Mouse (Mus musculus) neural tube, embryonic 14.5 days (tissue): ENCODE measurements at regions not wholly inside any gene's neighbourhood (a gene's known extent, or its start where the extent isn't known, plus 50 kb on each side); places are given as distances from the start of the nearest gene placed in this dataset.

Experiments used
- ATAC-seq: fragments of 200-750 bp; cut with Nextera tagmentation; 2 replicates; pipeline ENCODE4 v1.8.0; 2017; ENCODE audit warnings: low read depth, mild to moderate bottlenecking, moderate TSS enrichment, moderate library complexity
- H3K27ac ChIP-seq: fragments of 300-500 bp; sonication (generic); 2 replicates; pipeline ENCODE4 v1.5.1; 2014; ENCODE audit warnings: low read depth, mild to moderate bottlenecking, control low read depth, low read length, moderate library complexity, mixed read lengths
- H3K27me3 ChIP-seq: fragments of 300-500 bp; sonication (generic); 2 replicates; pipeline ENCODE4 v1.6.1; 2014; ENCODE audit warnings: low read length; ENCODE audit not compliant: control insufficient read depth, insufficient read depth
- H3K36me3 ChIP-seq: fragments of 300-500 bp; sonication (generic); 2 replicates; pipeline ENCODE4 v1.6.1; 2014; ENCODE audit warnings: low read length, mixed read lengths; ENCODE audit not compliant: control insufficient read depth, insufficient read depth
- H3K4me1 ChIP-seq: fragments of 300-500 bp; sonication (generic); 2 replicates; pipeline ENCODE4 v1.6.1; 2014; ENCODE audit warnings: low read length; ENCODE audit not compliant: control insufficient read depth, insufficient read depth
- H3K4me2 ChIP-seq: fragments of 300-500 bp; sonication (generic); 2 replicates; pipeline ENCODE4 v1.6.1; 2014; ENCODE audit warnings: mild to moderate bottlenecking, low read depth, low read length, control low read depth
- H3K4me3 ChIP-seq: fragments of 300-500 bp; sonication (generic); 2 replicates; pipeline ENCODE4 v1.5.1; 2014; ENCODE audit warnings: low read depth, low read length, control low read depth, mixed read lengths
- H3K9ac ChIP-seq: fragments of 300-500 bp; sonication (generic); replicated peaks from 2 replicates; pipeline ENCODE4 v1.6.1; 2014; ENCODE audit warnings: low read depth, mild to moderate bottlenecking, control low read depth, low read length, mixed read lengths
- H3K9me3 ChIP-seq: fragments of 300-500 bp; sonication (generic); 2 replicates; pipeline ENCODE4 v1.6.1; 2016; ENCODE audit warnings: low read length; ENCODE audit not compliant: control insufficient read depth
- WGBS: fragments of 180-500 bp; shearing (Covaris S2); extraction: QIAGEN DNeasy Blood & Tissue Kit; methylation state at CpG from one replicate; pipeline ENCODE4 v1.1.7; 2014; 5-methylcytosine and 5-hydroxymethylcytosine counted together

- no peaks in the 10 kb centered on the region for H3K27me3 ChIP-seq
- ATAC-seq = no peak
- WGBS = 85% methylated on average over 5 of the region's 5 CpGs
- no peaks in the 10 kb centered on the region for H3K4me1 ChIP-seq
- no peak overlapping the region for H3K9ac ChIP-seq
- H3K4me3 ChIP-seq = no peak overlapping the region
- no peaks in the 10 kb centered on the region for H3K9me3 ChIP-seq
- H3K27ac ChIP-seq = no peak overlapping the region
- no peak overlapping the region for H3K4me2 ChIP-seq
- no peaks in the 10 kb centered on the region for H3K36me3 ChIP-seq
Measured at GRCm38 (mm10) chr15:11774717-11775116, 132.4 kb downstream of the Npr3 start.

- WGBS = 97% methylated on average over 1 of the region's 1 CpGs
- H3K4me3 ChIP-seq = no peak overlapping the region
- H3K4me2 ChIP-seq = no peak overlapping the region
- no peak for ATAC-seq
- H3K9me3 ChIP-seq = no peaks in the 10 kb centered on the region
- H3K27me3 ChIP-seq = no peaks in the 10 kb centered on the region
- no peak overlapping the region for H3K27ac ChIP-seq
- no peaks in the 10 kb centered on the region for H3K4me1 ChIP-seq
- H3K36me3 ChIP-seq = no peaks in the 10 kb centered on the region
- H3K9ac ChIP-seq = no peak overlapping the region
Measured at GRCm38 (mm10) chr15:11770596-11770995, 136.5 kb downstream of the Npr3 start.

GRCm38 (mm10) chr15:11757963-11758362, 149.1 kb downstream of the Npr3 start:
- no peaks in the 10 kb centered on the region for H3K4me1 ChIP-seq
- WGBS = 90% methylated on average over 1 of the region's 1 CpGs

GRCm38 (mm10) chr15:11756786-11757185, 150.3 kb downstream of the Npr3 start:
- Histone ChIP-seq H3K36me3 (no peaks in the 10 kb centered on the region), H3K9ac (no peak overlapping the region), H3K4me1 (no peaks in the 10 kb centered on the region), H3K9me3 (no peaks in the 10 kb centered on the region), H3K4me3 (no peak overlapping the region), H3K27ac (no peak overlapping the region), H3K27me3 (no peaks in the 10 kb centered on the region), H3K4me2 (no peak overlapping the region)
- no peak for ATAC-seq
- 65% methylated on average over 7 of the region's 7 CpGs for WGBS

More at GRCm38 (mm10) chr15:11757963-11758362, 149.1 kb downstream of the Npr3 start:
- H3K9ac ChIP-seq = no peak overlapping the region
- no peak for ATAC-seq
- no peaks in the 10 kb centered on the region for H3K27me3 ChIP-seq
- no peak overlapping the region for H3K27ac ChIP-seq
- no peaks in the 10 kb centered on the region for H3K36me3 ChIP-seq
- no peaks in the 10 kb centered on the region for H3K9me3 ChIP-seq
- no peak overlapping the region for H3K4me3 ChIP-seq
- H3K4me2 ChIP-seq = no peak overlapping the region

DNA sequence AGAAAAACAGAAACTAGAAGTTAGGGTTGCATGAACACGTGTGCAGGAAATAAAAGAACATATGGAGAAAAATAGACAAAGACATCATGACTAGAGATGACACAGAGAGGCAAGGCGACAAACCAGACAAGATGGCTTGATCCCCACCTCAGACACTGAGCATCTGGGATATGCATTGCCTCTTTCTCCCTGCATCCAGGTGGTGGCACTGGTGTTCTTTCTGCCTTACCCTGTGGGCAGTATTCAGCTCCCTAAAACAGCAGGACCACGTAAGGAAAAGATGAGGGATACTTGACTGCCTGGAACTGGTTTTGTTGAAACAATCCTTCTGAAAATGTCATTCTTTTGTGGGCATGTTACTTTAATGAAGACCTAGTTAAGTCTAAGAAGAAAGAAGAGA, 153.9 kb downstream of the Npr3 start:
- no peak overlapping the region for H3K9ac ChIP-seq
- ATAC-seq = peak; percentile 81; the same call in 1 of the 2 replicates
- H3K4me1 ChIP-seq = no peaks in the 10 kb centered on the region
- no peak overlapping the region for H3K4me2 ChIP-seq
- no peak overlapping the region for H3K27ac ChIP-seq
- no peaks in the 10 kb centered on the region for H3K9me3 ChIP-seq
- H3K4me3 ChIP-seq = no peak overlapping the region
- H3K36me3 ChIP-seq = no peaks in the 10 kb centered on the region
- no peaks in the 10 kb centered on the region for H3K27me3 ChIP-seq
- 18% methylated on average over 3 of the region's 3 CpGs for WGBS

- Histone ChIP-seq H3K9me3 (no peaks in the 10 kb centered on the region), H3K4me3 (no peak overlapping the region), H3K9ac (no peak overlapping the region), H3K4me2 (no peak overlapping the region), H3K27me3 (no peaks in the 10 kb centered on the region), H3K4me1 (no peaks in the 10 kb centered on the region), H3K27ac (no peak overlapping the region), H3K36me3 (no peaks in the 10 kb centered on the region)
- ATAC-seq = no peak
- WGBS = 84% methylated on average over 5 of the region's 5 CpGs
Measured at GRCm38 (mm10) chr15:11750893-11751292, 156.2 kb downstream of the Npr3 start.

GRCm38 (mm10) chr15:11749509-11749908, 157.6 kb downstream of the Npr3 start:
- H3K27me3 ChIP-seq = no peaks in the 10 kb centered on the region
- H3K4me1 ChIP-seq = no peaks in the 10 kb centered on the region
- H3K27ac ChIP-seq = no peak overlapping the region
- H3K9ac ChIP-seq = no peak overlapping the region
- H3K4me3 ChIP-seq = no peak overlapping the region
- H3K9me3 ChIP-seq = no peaks in the 10 kb centered on the region
- 90% methylated on average over 4 of the region's 4 CpGs for WGBS
- no peak overlapping the region for H3K4me2 ChIP-seq
- ATAC-seq = no peak
- no peaks in the 10 kb centered on the region for H3K36me3 ChIP-seq

DNA sequence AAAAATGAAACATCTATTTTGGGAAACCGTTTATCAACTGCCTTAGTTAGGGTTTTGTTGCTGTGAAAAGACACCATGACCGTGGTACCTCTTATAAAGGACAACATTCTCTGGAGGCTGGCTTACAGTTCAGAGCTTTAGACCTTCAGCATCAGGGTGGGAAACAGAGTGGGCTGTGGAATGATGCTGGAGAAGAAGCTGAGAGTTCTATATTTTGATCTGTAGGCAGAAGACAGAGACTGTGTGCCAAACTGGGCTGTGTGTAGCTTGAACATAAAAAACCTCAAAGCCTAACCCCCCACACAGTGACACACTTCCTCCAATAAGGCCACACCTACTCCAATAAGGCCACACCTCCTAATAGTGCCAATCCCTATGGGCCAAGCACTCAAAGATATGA, 158.8 kb downstream of the Npr3 start:
- ATAC-seq = no peak
- Histone ChIP-seq H3K27me3 (no peaks in the 10 kb centered on the region), H3K27ac (no peak overlapping the region), H3K4me1 (no peaks in the 10 kb centered on the region), H3K9ac (no peak overlapping the region), H3K4me3 (no peak overlapping the region), H3K4me2 (no peak overlapping the region), H3K36me3 (no peaks in the 10 kb centered on the region), H3K9me3 (no peaks in the 10 kb centered on the region)
- WGBS = 94% methylated on average over 2 of the region's 2 CpGs

DNA sequence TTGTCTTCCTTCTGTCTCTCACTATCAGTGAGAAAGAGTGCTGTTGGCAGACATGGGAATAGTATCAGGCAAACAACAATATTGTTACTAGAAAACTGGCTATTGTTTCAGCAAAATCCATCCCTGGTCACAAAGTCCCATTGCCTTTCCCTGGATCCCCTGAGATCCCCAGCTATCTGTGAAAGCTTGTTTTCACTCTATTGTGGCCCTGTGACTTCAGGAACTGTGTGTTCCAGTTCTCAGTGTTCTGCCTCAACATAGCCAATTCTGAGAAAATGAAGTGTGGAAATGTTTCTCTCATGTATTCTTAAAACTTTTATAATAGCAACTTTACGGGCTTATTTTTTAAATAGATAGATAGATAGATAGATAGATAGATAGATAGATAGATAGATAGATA, 160.3 kb downstream of the Npr3 start:
- H3K9me3 ChIP-seq = no peaks in the 10 kb centered on the region
- no peak overlapping the region for H3K9ac ChIP-seq
- H3K4me3 ChIP-seq = no peak overlapping the region
- no peak overlapping the region for H3K4me2 ChIP-seq
- no peaks in the 10 kb centered on the region for H3K36me3 ChIP-seq
- 98% methylated on average over 1 of the region's 1 CpGs for WGBS
- no peak overlapping the region for H3K27ac ChIP-seq
- peaks cover 2% of the 10 kb centered on the region; the same call in 1 of the 2 replicates for H3K4me1 ChIP-seq
- no peak for ATAC-seq
- no peaks in the 10 kb centered on the region for H3K27me3 ChIP-seq
